Mouse (Mus musculus) kidney, adult 2 months (tissue): ENCODE data around the gene Mettl15.
"Not testable (repeated sequence)": the region's sequence is repeated elsewhere in the genome, so short reads cannot be mapped to it uniquely, and the experiment has no call there.

Experiments
- CTCF ChIP-seq: fragments of 200-500 bp; conservative IDR thresholded peaks from 2 replicates; pipeline ENCODE4 v1.5.1; 2011; ENCODE audit warnings: low read depth, mild to moderate bottlenecking, control low read depth, low read length, moderate library complexity, mixed read lengths; ENCODE audit not compliant: insufficient read depth, insufficient read length
- POLR2A ChIP-seq: fragments of 200-500 bp; IDR thresholded peaks from one replicate; pipeline ENCODE4 v1.6.1; 2011; ENCODE audit warnings: low read depth, low read length, control low read depth

GRCm38 (mm10) chr2:109210641-109211040 lies 69.9 kb downstream of the Mettl15 start:
- TF ChIP-seq POLR2A, CTCF: not testable (repeated sequence)
